Mouse (Mus musculus): ENCODE data around the gene Bcar1.

- TF ChIP-seq CTCF (IDR thresholded peaks at IDR 0.05; ENCODE audit: control insufficient read depth, insufficient read depth, insufficient replicate concordance, low read depth, low read length), result no peak
- TF ChIP-seq POLR2A (IDR thresholded peaks at IDR 0.05; ENCODE audit: control insufficient read depth, low read depth, low read length), result no peak
Observed at GRCm38 (mm10) chr8:111746582-111747465, 3.2 kb upstream of the Bcar1 start.

All from testis, adult 2 months (tissue).